Mouse (Mus musculus) WW6 (cell line): Measurements from ENCODE around the gene Fgfr2.

Experiments
- DNase-seq: peaks from one replicate; pipeline ENCODE4 v3.0.0-alpha.2; 2013; ENCODE audit warnings: low read depth, low spot score

Gene Fgfr2

DNA sequence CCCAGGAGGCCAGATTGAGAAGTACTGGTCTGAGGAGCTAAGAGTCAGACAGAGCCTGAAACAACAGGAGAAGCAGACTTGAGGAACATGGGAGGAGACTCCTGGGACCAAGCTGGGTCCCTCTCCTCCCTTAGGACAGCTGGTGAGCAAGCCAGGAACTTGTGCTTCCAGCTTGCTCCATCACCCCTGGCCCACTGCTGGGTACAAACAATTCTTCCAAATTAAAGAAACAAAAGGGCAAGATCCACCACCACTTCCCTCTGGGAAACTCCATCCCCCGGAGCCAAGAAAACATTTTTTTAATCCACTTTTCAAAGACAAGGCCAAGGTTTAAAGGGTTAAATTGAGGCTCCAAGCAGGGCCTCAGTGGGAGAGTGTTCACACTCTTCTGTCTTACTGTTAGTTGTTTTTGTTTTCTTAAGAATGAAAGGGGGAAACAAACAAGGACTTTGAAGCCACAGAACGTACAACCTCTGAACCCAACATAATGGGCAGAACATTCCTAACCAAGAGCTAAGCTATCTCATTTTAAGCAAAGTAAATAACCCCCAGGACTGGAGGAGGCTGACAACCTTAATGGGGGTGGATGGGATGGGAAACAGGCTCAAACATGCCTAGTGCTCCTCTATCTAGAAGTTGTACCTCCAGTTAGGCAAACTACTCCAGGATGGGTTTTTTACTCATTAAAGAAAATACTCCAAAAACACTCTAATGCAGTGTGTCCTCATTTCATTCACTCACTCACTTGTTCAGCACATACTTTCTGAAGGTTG is 849.2 kb downstream of the Fgfr2 start:
- DNase-seq = no peak

DNA sequence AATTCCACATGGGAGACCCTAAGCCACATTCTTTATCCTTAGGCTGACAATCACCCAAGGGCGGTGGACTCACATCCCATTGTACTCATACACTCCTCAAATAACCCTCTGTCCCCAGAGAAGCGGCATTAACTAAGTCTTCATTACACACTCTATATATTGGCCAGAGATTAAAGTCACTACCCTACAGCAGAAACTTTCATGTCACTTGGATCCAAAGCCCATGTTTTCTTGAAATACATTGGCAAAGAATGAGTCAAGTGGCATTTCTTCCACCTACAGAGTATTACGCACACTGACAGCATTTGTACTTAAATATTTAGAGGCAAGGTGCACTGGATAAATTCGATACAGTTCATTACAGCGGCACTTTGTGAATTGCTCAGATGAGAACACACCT is 850.2 kb downstream of the Fgfr2 start:
- no peak for DNase-seq

DNA sequence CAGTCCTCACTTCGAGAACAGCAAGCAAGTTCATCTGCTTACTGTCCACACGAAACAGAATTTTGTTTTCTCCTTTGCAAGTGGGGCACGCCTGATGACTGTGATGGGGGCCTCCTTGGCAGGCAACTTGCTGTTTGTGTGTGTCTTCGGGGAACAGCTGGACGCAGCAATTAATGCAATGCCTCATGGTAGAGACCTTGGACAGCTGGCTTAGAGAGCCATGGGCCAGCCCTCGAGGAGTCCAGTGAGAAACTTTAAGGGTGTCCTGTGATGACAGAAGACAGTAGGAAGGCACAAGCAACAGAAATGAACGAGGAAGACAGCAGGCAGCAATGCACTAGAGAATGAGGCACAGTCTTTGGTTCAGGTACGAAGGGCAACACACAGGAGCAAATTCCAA is 852.8 kb downstream of the Fgfr2 start:
- DNase-seq = no peak

DNA sequence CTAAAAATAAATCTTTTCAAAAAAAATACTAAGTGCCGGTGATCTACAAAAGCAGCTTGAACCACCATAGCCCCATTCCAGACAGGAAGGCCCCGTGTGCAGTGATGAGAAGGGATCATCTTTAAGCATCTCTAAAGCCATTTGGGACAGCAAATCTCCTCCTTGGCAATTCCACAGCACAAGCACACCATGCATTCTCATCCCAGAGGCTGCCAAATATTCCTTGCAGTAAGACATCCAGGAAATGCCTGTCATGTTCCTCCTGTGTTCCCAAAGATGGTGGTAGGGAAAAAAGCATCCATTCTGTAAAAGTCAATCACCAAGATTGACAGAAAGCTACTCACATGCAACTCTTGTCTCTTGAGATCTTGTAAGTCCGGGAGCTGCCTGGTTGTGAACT is 853.5 kb downstream of the Fgfr2 start:
- DNase-seq = no peak

DNA sequence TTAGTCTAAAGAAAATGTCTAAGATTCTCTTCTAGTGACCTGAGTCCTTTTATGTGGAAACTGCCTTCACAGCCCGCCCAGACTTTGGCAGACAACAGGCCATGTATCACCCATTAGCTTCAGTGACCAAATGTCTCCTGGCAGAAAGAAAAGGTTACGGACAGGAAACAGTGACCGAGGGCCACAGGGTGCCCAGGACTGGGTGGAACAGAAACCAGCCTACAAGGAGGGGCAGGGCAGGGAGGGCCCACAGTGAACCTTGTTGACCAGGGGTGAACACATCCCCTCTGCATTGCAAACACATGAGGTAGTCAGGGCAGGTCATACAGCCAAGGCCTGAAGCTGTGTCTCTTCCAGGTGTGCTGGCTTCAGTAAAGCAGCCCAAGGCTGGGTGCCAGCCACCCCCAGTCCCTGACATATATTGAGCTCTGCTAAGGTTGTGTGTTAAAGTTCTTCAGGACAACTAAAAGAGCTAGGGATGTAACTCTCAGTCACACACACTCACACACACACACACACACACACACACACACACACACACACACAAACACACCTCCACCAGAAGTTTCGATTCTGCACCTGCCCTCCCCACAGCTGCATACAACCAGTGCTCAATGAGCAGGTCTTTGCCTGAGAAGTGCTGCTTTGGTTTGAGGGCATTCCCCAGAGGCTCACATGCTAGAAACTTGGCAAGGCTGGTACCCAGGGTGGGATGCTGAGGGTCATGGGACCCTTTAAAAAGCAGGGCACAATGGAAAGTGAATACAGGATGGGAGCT is 855.2 kb downstream of the Fgfr2 start:
- DNase-seq = no peak

DNA sequence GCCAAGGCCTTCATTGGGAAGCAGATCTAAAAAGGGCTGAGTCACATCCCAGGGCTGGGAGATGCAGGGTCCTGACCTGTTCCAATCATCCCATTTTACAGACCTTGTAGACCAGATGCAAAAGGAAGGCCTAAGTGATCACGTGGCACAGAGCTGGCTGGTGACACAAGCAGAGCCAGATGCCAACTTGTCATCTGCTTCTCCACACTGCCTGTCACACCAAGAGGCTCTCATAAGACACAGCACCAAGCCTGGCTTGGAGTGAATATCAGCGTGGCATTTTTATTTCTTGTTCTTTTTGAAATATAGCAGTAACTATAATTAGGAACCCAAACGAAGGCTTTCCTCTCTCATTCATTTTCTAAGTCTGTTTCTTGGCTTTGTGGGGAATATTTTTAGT is 858.4 kb downstream of the Fgfr2 start:
- no peak for DNase-seq

DNA sequence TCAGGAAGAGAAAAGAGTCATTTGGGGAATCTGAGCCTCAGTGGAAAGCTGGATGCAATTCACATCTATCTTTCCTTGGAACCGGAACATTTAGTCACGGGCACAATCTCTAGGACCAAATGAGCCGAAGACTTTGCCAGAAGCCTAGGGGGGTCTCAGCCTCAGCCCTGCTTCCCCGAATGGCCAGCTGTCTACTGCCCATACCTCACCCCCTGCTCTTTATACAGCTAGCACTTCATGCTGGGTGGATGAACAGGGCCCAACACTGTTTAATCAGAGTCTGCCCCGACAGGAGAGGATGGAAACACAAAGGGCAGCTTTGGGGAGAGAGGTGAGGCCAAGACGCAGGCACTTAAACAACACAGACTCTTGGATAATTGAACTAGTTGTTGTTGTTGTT is 860.0 kb downstream of the Fgfr2 start:
- no peak for DNase-seq

DNA sequence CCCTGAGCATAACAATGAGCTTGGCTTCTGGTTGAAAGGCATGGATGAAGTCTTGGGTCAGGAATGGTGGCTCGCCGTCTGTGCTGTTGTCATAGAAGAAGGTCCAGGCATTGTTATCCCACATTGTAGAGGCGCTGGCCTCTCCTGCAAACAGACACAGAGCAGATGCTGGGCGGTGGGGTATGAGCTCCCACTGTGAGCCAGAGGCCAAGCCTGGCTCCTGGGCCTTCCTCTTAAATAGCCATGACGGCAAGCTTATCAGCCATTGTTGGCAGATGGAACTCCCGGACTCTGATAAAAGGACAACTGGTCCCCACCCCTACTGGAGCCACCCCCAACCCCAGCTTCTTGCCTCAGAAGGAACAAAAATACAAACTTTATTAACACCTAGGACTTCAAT is 860.5 kb downstream of the Fgfr2 start:
- no peak for DNase-seq

DNA sequence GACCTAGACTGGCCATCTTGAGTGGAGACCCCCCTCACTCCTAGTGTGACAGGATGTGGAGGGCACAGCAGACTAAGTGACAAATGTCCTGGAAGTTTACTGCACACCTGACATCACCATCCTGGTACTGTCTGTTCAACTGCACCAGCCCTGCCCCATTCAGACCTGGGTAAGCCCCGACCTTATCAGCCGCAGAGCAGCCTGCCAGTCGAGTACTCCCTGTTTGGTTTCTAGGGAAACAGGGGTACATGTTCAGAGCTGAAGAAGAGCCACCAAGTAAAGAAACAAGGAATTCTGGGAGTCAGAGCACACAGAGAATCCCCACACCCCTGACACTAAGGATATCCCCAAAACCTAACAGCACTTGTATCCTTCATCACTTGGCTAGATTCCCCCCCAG is 861.3 kb downstream of the Fgfr2 start:
- no peak for DNase-seq

DNA sequence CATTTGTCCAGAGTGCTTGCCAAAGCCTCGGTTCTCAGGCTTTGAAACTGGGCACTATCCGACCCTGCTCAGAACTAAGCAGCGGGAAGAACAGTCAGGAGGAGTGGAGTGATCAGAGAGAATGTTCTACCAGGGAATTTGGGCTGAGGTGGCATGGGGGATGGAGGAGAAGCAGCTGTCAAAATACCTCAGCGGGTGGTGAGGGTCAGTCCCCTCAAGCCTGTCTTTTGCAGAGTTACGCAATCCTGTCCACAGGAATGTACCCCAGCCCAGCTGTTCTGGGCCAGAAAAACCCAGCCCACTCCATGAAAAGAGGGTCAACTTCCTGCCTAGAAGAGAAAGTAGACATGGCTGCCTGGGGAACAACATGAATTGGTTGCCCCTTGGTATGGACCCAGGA is 862.5 kb downstream of the Fgfr2 start:
- DNase-seq = no peak

DNA sequence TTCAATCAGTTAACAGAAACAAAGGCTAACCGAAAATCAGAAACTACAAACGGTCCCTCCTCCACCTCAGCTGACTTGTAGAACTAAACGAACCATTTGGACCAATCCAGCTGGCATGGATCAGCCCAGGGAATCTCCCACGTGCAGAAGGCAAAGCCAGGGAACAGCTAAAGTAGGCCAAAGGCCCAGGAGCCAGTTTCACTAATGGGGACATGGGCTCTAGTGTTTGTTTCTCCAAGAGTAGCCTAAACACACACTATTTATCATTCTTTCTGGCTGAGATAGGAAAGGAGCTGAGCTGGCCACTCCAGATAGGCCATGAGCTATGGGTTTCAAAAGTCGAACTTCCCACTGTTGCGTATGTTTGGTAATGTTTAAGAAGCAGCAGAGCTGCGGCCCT is 864.3 kb downstream of the Fgfr2 start:
- no peak for DNase-seq

DNA sequence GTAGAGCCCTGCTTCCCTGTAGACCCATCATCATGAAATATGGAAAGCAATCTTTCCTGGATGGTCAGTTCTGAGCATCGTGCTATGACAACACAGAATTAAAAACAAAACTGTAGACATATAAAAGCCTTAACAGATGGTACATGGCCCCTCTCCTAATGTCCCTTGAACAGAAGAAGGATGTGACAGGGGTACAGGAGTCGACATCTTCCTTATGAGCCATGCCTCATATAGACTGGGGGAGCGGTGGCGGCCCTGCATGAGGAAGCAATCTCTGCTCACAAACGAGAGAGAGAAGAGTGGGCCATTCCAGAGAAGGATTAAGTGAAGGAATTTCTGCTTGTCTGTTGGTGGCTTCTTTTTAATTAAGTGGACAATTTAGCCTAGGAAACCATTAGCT is 864.9 kb downstream of the Fgfr2 start:
- no peak for DNase-seq

DNA sequence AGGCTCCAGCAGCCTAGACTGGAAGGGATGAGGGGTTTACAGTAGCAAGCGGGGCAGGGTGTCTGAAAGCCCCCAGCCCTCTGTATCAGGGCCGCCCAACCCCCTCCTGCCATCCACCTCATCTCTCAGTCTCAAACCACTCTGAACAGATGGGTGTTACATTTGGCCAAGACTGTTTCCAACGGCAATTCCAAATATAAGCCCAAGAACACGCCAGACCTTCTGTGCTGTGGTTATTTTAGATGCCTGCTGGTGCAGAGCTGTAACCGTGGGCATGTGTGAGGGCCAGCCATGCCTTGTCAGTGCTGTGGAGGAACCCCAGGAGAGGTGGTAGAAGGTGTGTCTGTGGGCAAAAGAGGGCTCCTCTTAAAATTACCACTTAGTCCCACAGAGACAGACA is 869.6 kb downstream of the Fgfr2 start:
- DNase-seq = no peak

DNA sequence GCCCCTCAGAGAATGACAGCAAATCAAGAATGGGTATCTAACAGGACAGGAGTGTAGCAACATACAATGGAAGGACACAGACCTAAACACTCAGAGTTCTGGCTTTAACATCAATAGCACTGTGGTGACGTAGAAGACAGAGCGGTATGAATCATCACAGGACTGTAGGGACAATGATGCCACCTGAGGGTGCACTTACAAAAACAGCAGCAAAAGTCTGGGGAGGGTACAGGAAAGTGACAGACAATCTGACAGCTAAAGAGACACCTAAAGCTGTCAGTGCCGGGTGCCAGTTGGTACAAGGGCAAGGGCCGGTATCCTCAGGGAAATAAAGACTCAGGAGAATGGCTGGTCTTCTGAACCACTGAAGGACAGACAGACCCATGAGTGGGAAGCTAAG is 870.1 kb downstream of the Fgfr2 start:
- no peak for DNase-seq

DNA sequence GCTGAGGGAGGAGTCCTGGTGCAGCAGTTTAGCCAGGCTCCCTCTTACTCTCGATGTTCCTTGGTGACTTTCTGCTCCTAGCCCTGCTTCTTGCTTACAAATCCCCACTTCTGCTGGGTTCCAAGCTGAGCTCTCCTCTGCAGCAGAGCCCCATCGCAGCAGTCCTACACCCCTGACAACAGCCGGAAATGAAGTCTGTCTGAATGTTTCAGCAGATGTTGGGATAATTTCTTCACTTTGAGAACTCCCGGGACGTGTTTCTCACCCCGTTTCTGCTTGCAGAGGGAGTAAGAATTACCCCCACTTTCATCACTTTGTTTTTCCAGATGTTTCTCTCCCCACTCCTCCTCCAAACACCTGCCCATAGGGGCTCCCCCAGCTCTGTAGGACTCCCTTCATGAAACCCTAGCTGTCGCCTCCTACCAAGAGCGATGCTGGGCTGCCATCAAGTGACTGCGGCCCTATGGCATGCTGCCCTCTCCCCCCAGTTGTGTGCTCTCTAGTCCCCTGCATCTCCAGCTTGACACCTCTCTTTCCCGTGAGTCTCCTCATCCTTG is 873.5 kb downstream of the Fgfr2 start:
- DNase-seq = no peak

DNA sequence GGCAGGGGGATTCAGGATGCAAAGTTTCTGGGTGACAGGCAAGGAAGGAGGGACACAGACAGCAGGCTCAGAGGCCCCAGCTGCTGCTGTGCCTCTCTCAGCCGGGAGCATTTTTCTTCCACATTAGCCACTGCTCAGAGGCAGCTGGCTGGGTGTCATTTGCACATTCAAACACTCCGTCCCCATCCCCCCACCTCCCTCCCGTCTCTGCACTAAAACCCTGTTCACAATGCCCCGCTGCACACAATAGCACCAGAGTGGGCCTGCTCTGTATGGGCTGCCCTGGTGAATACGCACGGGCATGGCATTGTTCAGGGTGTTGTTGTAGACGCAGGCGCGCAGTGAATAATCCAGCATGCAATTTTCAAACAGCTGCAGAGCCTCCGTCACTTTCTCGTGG is 875.6 kb downstream of the Fgfr2 start:
- no peak for DNase-seq

DNA sequence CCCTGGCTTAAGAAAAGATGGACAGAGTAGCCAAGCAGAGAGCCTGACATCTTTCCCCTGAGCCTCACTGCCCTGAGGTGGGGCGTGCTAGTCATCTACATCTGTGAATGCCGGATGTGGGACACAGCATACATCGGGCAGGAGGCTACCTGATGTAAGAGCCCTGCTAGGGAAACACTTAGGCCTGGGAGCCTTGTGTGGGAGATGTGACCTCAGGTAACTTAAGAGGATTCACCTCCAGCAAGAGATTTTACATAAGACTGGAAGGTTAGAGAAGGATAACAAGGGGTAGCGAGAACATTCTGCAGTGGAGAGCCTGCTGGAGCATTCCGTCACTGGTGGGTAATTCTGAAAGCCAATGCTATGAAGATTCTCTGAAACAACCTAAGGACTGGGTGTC is 876.1 kb downstream of the Fgfr2 start:
- DNase-seq = no peak

DNA sequence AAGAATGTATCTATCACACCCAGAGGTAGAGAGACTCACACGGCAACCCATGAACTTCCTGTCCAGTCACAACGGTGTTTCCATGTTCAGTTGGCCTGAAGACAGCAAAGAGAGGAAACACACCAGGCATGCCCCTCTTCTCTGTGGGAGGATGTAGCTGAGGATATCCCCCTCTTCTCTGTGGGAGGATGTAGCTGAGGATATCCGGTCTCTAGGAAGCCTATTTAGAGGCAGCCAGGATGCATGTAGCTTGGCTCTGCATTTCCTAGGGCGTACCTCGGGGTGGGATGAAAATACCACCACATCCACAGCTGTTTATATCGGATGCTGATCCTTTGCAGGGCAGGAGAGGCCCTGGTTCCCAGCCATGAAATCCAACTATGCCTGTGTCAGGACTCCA is 877.4 kb downstream of the Fgfr2 start:
- no peak for DNase-seq

DNA sequence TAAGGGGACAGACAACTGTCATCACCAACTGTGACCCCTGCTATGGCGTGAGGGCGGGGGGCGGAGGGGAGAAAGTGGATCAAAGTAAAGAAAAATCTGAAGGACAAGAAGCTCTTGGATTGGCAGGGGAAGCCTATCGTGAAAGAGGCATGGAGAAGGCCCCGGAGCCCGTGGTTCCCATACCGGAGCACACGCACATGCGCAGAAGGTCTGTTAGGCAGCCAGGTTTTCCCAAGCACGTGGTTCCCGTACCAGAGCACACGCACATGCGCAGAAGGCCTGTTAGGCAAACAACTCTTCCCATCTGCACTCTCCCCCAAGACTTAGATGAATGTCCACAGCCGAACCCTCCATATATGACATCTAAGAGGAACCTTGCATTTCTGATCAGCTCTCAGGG is 878.5 kb downstream of the Fgfr2 start:
- no peak for DNase-seq

DNA sequence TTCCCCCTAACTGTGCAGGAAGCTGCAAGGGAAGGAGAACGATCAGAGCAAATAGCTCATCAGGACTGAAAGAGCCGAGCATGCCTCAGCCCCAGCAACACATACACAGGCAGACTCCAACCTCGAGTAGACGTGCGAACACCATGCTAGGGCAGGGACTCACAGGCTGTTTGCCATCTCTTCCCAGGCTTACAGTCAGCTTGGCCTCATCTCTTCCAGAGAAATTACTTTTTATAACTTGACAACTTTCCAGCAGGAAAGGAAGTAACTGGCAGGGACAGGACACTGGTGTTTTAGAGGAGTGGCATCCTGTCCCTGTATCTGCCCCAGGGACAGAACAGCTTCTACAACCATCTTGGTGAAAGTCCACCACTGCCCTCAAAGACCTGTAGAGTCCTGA is 879.9 kb downstream of the Fgfr2 start:
- no peak for DNase-seq

DNA sequence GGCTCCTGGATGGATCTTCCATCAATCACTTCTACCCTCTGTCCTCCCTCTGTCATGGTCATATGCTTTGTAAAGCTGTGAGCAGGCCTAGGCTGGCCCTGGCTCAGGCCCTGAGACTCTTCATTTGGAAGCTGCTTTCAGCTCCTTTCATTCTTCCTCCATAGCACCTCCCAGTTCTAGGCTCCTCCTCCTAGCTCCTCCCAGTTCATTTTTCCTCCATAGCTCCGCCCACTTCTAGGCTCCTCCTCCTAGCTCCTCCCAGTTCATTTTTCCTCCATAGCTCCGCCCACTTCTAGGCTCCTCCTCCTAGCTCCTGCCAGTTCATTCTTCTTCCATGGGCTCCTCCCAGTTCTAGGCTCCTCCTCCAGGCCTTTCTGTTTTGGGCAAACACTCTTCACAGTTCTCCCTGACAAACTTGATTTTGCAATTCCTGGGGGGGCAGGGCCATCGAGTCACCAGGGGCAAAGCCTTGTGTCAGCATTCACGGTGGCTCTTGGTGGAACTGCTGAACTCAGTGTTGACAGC is 880.5 kb downstream of the Fgfr2 start:
- DNase-seq = peak; percentile 24

DNA sequence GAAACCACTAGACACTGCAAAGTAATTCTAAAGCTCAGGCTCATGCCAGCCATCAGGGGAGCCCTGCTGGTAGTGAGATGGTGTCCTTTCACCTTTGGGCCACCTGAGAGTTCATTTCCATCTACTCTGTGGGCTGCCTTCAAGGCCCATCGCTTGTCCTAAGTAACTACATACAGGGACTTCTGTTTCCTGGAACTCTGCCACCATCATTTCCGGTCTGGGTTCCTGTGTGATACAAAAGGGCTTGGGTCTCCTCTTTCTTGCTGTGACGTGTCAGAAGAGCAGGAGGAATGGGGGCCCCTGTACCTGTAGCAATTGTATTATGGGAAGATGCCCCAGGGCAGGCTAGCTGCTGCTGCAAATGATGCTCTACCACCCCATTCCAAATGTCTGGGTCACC is 884.2 kb downstream of the Fgfr2 start:
- no peak for DNase-seq

DNA sequence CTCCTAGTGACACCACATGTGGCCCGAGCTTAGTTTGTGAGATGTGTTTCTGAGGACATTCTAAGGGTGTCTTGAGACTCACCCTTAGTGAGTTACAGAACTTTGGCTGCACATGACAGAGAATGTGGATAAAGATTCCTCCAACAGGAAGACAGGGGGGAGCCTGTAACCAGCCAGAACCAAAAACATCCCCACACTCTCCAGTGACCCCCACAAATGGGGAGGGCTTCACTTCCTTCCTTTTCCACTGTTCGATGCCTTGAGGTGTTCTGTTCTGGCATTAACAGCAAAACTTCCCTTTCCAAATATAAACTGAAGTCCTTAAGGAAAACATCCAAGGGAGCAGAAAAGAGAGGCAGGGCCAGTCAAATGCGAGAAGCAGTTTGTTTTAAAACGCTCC is 886.0 kb downstream of the Fgfr2 start:
- DNase-seq = no peak
